Mouse (Mus musculus): ENCODE measurements at regions not wholly inside any gene's neighbourhood (a gene's known extent, or its start where the extent isn't known, plus 50 kb on each side); places are given as distances from the start of the nearest gene placed in this dataset.

- WGBS = 50% methylated on average over 16 of the region's 16 CpGs
- Histone ChIP-seq H3K36me3 (ENCODE audit: control insufficient read depth, insufficient read depth, low read length) (no peaks in the 10 kb centered on the region), H3K4me2 (replicated peaks; ENCODE audit: low read depth, low read length, severe bottlenecking) (no peak overlapping the region), H3K4me3 (replicated peaks; ENCODE audit: low read length) (no peak overlapping the region), H3K4me1 (ENCODE audit: control insufficient read depth, insufficient read depth, low read length) (peaks cover 36% of the 10 kb centered on the region), H3K27me3 (ENCODE audit: control insufficient read depth, insufficient read depth, low read length) (peaks cover 12% of the 10 kb centered on the region; the same call in 1 of the 2 replicates), H3K27ac (replicated peaks; ENCODE audit: low read depth, low read length) (no peak overlapping the region), H3K9me3 (ENCODE audit: control insufficient read depth, low read length) (no peaks in the 10 kb centered on the region), H3K9ac (ENCODE audit: low read depth, low read length, severe bottlenecking) (no peak overlapping the region)
- no peak for DNase-seq (ENCODE audit: low spot score)
- ATAC-seq (ENCODE audit: low FRiP score, low read depth) = no peak
- TF ChIP-seq POLR2A (IDR thresholded peaks at IDR 0.05; ENCODE audit: borderline replicate concordance, extremely low read depth, insufficient read depth, insufficient read length) = no peak
Measured at GRCm38 (mm10) chr17:83120665-83121232, 94.3 kb upstream of the Pkdcc start.

GRCm38 (mm10) chr17:83122525-83123280 is 92.4 kb upstream of the Pkdcc start:
- 5% methylated on average over 20 of the region's 20 CpGs for WGBS
- H3K4me1 ChIP-seq (ENCODE audit: control insufficient read depth, insufficient read depth, low read length) = peaks cover 40% of the 10 kb centered on the region
- no peaks in the 10 kb centered on the region for H3K9me3 ChIP-seq (ENCODE audit: control insufficient read depth, low read length)
- peak overlapping the region; percentile 18 for H3K4me3 ChIP-seq (replicated peaks; ENCODE audit: low read length)
- DNase-seq (ENCODE audit: low spot score) (peak; percentile 65), ATAC-seq (ENCODE audit: low FRiP score, low read depth) (peak; percentile 87)
- H3K9ac ChIP-seq (ENCODE audit: low read depth, low read length, severe bottlenecking) = 0 out of 2 replicates have a peak overlapping the region, but pooled peaks have one; percentile 31
- peak overlapping the region; percentile 41 for H3K4me2 ChIP-seq (replicated peaks; ENCODE audit: low read depth, low read length, severe bottlenecking)
- TF ChIP-seq POLR2A (IDR thresholded peaks at IDR 0.05; ENCODE audit: borderline replicate concordance, extremely low read depth, insufficient read depth, insufficient read length) = no peak
- H3K27ac ChIP-seq (replicated peaks; ENCODE audit: low read depth, low read length) = no peak overlapping the region
- no peaks in the 10 kb centered on the region for H3K36me3 ChIP-seq (ENCODE audit: control insufficient read depth, insufficient read depth, low read length)
- H3K27me3 ChIP-seq (ENCODE audit: control insufficient read depth, insufficient read depth, low read length) = peaks cover 21% of the 10 kb centered on the region; the same call in 1 of the 2 replicates

DNA sequence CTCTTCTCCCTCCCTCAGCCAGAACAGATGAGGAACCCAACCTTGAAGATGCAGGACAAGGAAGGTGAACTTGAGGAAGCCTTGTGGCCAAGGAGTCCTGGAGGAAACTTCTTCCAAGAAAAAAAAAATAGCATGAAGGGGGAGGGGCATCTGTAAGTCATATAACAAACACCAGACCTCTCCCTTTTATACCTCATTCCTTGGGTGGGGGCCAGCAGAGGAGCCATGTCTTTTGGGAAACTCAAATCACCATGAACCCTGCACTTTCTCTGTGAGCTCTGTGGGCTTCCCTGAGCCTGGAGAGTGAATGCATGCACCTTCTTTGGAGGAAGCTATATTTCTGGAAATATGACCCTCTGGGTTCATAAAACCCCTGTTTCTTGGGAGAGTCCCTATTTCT is 90.0 kb upstream of the Pkdcc start:
- H3K27me3 ChIP-seq (ENCODE audit: control insufficient read depth, insufficient read depth, low read length) = peaks cover 22% of the 10 kb centered on the region; the same call in 1 of the 2 replicates
- no peak overlapping the region for H3K4me3 ChIP-seq (replicated peaks; ENCODE audit: low read length)
- H3K4me1 ChIP-seq (ENCODE audit: control insufficient read depth, insufficient read depth, low read length) = peaks cover 44% of the 10 kb centered on the region
- no peaks in the 10 kb centered on the region for H3K36me3 ChIP-seq (ENCODE audit: control insufficient read depth, insufficient read depth, low read length)
- peak; percentile 54 for ATAC-seq (ENCODE audit: low FRiP score, low read depth)
- no peaks in the 10 kb centered on the region for H3K9me3 ChIP-seq (ENCODE audit: control insufficient read depth, low read length)
- H3K4me2 ChIP-seq (replicated peaks; ENCODE audit: low read depth, low read length, severe bottlenecking) = no peak overlapping the region
- H3K9ac ChIP-seq (ENCODE audit: low read depth, low read length, severe bottlenecking) = no peak overlapping the region
- peak overlapping the region; percentile 70; the same call in 1 of the 2 replicates for H3K27ac ChIP-seq (replicated peaks; ENCODE audit: low read depth, low read length)
- DNase-seq (ENCODE audit: low spot score) = peak; percentile 63
- no peak for TF ChIP-seq POLR2A (IDR thresholded peaks at IDR 0.05; ENCODE audit: borderline replicate concordance, extremely low read depth, insufficient read depth, insufficient read length)

DNA sequence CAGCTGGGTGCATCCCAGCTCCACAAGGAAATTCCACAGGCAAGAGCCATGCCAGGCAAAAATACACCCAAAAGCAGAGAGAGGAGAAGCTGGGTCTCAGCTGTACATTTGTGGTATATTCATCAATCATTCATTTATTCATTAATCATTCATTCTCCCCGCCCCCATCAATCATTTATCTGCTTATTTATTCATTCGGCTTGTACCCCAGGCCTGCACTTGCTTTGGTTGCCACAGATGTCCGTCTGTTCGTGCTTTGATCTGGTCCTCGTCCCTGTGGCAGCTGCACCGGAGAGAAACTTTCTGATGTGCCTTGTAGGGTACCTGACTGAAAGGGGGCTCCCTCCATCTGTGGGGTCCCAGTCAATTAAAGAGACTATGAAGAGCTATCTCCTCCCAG is 87.2 kb upstream of the Pkdcc start:
- H3K4me2 ChIP-seq (replicated peaks; ENCODE audit: low read depth, low read length, severe bottlenecking) = no peak overlapping the region
- TF ChIP-seq POLR2A (IDR thresholded peaks at IDR 0.05; ENCODE audit: borderline replicate concordance, extremely low read depth, insufficient read depth, insufficient read length) = no peak
- H3K27ac ChIP-seq (replicated peaks; ENCODE audit: low read depth, low read length) = no peak overlapping the region
- ATAC-seq (ENCODE audit: low FRiP score, low read depth) (no peak), DNase-seq (ENCODE audit: low spot score) (no peak)
- peaks cover 14% of the 10 kb centered on the region; the same call in 1 of the 2 replicates for H3K27me3 ChIP-seq (ENCODE audit: control insufficient read depth, insufficient read depth, low read length)
- WGBS = 51% methylated on average over 6 of the region's 6 CpGs
- no peaks in the 10 kb centered on the region for H3K9me3 ChIP-seq (ENCODE audit: control insufficient read depth, low read length)
- H3K9ac ChIP-seq (ENCODE audit: low read depth, low read length, severe bottlenecking) = no peak overlapping the region
- peaks cover 36% of the 10 kb centered on the region for H3K4me1 ChIP-seq (ENCODE audit: control insufficient read depth, insufficient read depth, low read length)
- H3K4me3 ChIP-seq (replicated peaks; ENCODE audit: low read length) = no peak overlapping the region
- H3K36me3 ChIP-seq (ENCODE audit: control insufficient read depth, insufficient read depth, low read length) = no peaks in the 10 kb centered on the region

DNA sequence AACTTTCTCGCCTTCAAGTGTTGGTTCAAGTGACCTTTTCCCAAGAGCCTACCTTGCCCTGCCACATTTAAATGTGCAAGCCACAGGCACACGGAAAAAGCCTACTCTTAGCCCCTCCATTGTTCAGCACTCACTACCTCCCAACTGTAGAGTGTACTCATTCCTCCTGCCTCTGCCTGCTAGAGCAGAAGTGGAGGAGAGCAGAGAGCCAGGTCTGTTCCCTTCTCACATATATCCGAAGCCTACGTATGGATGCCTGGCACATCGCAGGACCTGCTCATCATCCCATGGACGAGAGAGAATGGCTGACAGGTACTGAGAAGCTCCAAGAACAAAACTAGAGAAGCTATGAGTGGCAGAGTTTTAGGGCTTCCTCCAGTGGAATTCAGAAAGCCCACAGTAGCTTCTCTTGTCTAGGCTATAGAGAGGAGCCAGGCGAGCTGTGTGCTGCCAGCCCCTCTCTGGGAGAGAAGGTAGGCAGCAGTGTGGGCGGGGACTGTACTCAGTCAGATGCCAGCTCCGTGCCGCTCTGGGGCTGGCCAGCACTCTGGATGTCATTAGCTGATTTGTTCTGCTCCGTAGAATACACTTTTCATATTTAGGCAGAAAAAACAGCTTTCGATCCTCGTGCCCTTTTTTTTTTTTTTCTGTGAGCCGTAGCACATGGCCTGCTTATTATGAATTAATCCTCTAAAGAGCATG is 86.1 kb upstream of the Pkdcc start:
- DNase-seq (ENCODE audit: low spot score) (no peak), ATAC-seq (ENCODE audit: low FRiP score, low read depth) (no peak)
- Histone ChIP-seq H3K9me3 (ENCODE audit: control insufficient read depth, low read length) (no peaks in the 10 kb centered on the region), H3K4me3 (replicated peaks; ENCODE audit: low read length) (no peak overlapping the region), H3K4me2 (replicated peaks; ENCODE audit: low read depth, low read length, severe bottlenecking) (no peak overlapping the region), H3K27ac (replicated peaks; ENCODE audit: low read depth, low read length) (no peak overlapping the region), H3K9ac (ENCODE audit: low read depth, low read length, severe bottlenecking) (no peak overlapping the region), H3K27me3 (ENCODE audit: control insufficient read depth, insufficient read depth, low read length) (peaks cover 18% of the 10 kb centered on the region), H3K4me1 (ENCODE audit: control insufficient read depth, insufficient read depth, low read length) (peaks cover 32% of the 10 kb centered on the region), H3K36me3 (ENCODE audit: control insufficient read depth, insufficient read depth, low read length) (no peaks in the 10 kb centered on the region)
- 54% methylated on average over 14 of the region's 14 CpGs for WGBS
- TF ChIP-seq POLR2A (IDR thresholded peaks at IDR 0.05; ENCODE audit: borderline replicate concordance, extremely low read depth, insufficient read depth, insufficient read length) = no peak
